Mouse (Mus musculus): ENCODE data around the gene Hils1.
"Not testable (repeated sequence)": the region's sequence is repeated elsewhere in the genome, so short reads cannot be mapped to it uniquely, and the experiment has no call there.

Hils1 gene

DNA sequence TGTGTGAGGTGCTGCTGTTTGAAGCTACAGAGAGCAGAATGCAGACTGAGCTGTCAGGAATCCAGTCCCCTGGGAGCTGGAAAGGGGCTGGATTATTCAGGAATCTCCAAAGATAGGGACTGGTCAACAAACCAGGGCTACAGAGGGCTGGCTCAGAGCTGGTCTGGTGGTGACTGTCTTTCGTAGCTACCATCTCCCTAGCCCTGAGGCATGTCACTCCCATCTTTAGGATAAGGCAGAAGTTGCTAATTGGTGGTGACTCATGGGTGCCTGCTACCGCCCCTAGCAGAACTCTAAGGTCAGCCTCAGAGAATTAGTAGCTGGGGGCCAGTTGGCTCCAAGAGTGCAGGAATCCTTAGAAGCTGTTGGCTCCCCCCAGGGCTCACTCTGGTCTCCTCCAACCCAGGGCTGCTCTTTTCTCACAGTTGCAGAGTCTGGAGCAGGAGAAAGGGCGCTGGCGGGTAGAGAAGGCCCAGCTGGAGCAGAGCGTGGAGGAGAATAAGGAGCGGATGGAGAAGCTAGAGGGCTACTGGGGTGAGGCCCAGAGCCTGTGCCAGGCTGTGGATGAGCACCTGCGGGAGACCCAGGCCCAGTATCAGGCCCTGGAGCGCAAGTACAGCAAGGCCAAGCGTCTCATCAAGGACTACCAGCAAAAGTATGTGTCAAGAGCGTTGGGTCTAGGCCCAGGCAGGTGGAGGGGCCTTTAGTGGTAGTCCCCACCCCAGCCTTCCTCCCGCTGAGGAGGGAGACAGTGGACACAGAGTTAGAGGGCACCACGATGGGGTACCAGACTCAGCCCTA is 36.9 kb downstream of the Hils1 start:
- no peak for DNase-seq (ENCODE audit: low read depth, low spot score)

GRCm38 (mm10) chr11:95004937-95005198 is 37.5 kb downstream of the Hils1 start:
- no peak for DNase-seq (ENCODE audit: low read depth, low spot score)

DNA sequence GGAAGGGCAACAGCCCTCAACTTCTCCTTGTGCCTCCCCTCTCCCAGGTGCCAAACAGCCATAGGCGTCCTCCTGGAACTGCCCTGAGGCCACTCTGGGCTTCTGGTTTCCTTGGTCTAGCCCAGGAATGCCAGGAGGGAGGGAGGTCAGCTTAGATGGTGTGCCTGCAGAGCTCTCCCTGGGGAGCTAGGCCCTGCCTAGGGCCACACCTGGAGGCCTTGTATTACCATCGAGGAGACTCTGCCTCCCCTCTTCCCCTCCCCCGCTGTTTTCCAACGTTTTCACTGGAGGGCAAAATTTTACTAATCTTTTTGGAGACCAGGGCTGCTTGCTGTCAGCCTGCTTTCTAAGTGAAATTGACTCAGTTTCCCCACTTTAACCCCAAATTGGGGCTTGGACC is 38.6 kb downstream of the Hils1 start:
- DNase-seq (ENCODE audit: low read depth, low spot score) = no peak

DNA sequence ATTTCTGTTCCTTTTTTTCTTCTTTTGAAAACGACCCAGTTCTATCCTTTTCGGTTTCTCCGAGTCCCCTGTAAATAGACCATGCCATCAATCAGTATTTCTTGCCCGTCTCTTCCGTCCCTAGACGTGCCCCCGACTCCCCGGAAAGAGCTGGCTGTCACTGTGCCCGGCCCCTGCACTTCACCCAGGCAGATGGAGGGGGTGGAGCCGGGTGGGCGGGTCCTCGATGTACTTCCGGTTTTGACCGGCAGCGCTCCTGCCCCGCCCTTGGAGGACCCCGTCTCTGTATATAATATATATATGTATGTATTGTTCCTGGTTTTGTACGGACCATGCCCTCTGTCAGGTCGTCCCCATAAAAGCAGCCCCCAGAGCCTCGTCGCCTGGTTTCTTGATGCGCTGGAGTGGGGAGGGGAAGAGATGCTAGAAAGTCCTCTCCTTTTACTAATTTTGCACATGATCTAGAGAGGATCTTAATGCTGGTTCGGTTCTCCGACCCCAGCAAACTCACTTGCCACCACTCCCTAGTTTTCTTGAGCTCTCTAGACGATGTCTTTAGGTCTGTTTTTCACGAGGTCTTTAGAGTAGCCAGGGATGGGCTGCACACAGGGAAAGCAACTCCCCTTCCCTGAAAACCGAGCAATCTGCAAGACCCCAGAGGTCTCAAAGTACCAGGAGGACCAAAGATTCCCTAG is 39.3 kb downstream of the Hils1 start:
- DNase-seq (ENCODE audit: low read depth, low spot score) = peak; percentile 69

DNA sequence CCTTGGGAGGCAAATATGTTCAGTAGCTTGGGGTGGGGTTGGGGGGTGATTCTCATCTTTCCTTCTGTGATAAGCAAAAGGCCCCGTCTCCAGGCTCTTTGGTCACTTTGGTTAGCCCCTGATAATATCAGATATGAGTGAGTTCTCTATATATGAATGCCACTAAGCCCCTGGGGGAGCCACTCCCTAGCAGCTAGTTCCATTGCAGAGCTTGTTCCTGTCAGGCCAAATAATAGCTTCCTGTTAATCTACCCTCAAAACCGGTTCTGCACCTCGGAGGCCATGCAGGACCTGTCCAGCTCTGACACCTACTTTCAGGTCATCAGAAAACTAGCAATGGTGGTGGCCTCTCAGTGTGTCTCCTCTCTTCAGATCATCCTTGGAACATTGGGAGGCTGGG is 40.0 kb downstream of the Hils1 start:
- no peak for DNase-seq (ENCODE audit: low read depth, low spot score)

- DNase-seq (ENCODE audit: low read depth, low spot score) = no peak
These were observed 41.6 kb downstream of the Hils1 start for GRCm38 (mm10) chr11:95008661-95009628.

- peak; percentile 75 for DNase-seq (ENCODE audit: low read depth, low spot score)
These were observed 42.2 kb downstream of the Hils1 start, which contains the start of gene Samd14 for GRCm38 (mm10) chr11:95009629-95010014. Gene Samd14 (plus strand): TSS chr11:95009879.

DNA sequence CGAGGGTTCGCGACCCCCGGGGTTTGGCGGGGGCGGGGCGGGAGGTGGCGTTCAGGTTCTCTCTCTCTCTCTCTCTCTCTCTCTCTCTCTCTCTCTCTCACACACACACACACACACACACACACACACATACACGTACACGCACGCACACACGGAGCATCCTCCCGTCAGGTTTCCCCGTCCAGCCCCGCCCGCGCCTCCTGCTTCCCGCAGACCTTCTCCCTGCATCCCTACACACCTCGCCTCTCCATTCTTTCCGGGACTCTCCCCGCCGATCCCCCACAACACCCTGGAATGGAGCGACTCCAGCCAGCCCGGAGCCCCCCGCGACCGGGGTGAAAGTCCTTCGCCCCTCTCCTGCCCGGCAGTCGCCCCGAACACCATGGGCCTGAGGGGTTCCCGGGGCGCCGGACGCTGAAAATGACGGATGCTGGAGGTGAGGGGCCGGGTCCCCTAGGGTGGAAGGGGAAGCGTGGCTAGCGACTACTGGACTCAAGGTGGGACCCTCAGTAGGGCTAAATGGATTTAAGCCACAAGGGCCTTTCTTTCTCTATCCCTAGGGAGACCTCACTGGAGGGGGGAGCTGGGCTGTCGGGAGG is 42.8 kb downstream of the Hils1 start:
- DNase-seq (ENCODE audit: low read depth, low spot score) = no peak

- not testable (repeated sequence) for DNase-seq (ENCODE audit: low read depth, low spot score)
These were observed 43.5 kb downstream of the Hils1 start for GRCm38 (mm10) chr11:95010841-95011403.

GRCm38 (mm10) chr11:95011416-95011815 is 44.0 kb downstream of the Hils1 start:
- DNase-seq (ENCODE audit: low read depth, low spot score) = no peak

DNA sequence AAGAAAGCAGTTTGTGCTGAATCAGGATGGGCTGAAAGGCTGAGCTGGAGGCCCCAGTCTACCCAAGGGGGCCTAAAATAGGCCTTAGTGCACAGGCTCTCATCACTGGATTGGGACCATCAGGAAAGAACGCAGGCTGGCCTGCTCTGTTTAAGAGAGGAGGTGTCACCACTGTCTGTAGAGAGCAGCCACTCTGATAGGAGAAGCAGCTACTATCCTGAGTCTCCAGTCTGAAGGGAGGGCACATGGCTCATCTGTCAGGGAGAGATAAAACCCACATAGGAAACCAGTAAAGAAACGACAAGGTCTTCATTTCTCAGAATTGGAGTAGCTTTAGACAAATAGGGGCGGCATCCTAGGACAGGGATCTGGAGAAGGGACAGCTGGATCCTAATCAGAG is 44.7 kb downstream of the Hils1 start:
- DNase-seq (ENCODE audit: low read depth, low spot score) = no peak

DNA sequence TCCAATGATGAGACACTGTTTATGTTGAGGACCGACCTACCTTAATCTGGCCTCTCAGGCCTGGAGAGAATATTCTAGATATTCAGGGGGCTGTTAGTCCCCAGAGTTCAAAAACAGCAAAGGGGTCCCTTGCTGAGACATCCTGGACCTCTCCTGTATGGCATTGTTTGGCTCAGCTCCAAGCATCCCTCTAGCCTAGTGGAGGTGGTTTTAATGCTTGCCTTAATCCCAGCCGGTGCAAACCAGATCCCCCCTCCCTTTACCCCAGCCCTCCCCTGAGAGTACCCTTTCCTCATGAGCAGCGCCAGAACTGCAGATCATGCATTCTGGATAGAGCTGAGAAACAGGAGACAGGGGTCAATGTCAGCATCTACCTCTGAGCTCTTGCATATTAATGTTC is 45.1 kb downstream of the Hils1 start:
- no peak for DNase-seq (ENCODE audit: low read depth, low spot score)

DNA sequence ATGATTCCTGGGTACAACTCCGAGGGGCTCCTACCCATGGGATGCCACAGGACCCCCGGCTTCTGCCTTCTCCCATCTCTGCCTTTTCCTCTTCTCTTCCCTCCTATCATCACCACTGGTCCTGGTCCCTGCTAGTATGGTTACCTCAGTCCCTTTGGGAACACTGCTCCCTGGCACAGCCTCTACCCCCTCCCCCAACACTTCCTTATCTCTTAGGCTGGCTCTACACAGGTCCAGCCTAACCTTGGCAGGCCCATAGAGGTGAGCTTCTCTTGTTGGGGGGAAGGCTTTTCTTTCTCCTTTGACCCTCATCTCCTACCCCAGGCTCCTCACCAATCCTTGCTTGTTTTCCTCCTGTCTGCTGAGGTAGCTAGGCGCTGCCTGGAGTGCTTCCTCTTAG is 48.1 kb downstream of the Hils1 start:
- no peak for DNase-seq (ENCODE audit: low read depth, low spot score)

Data from ZHBTc4 (cell line).